Mouse (Mus musculus) lung, embryonic 14.5 days (tissue): ENCODE measurements around the gene Prkce. TPM values are rescaled to one million over a fixed set of nuclear protein-coding genes. Genes with fewer than 3 reads are reported as not detected.
A peak's percentile ranks its signal among the peaks of the same experiment; 100 is the strongest.

Source experiments
- ATAC-seq: fragments of 200-750 bp; cut with Nextera tagmentation; 2 replicates; pipeline ENCODE4 v1.8.0; 2017; ENCODE audit warnings: mild to moderate bottlenecking, moderate TSS enrichment, moderate library complexity; ENCODE audit not compliant: insufficient read depth
- DNase-seq: peaks from one replicate; pipeline ENCODE4 v3.0.0-alpha.2; 2015
- H3K27ac ChIP-seq: fragments of 300-500 bp; sonication (generic); 2 replicates; pipeline ENCODE4 v1.5.1; 2014; ENCODE audit warnings: low read depth, mild to moderate bottlenecking, moderate library complexity
- H3K27me3 ChIP-seq: fragments of 300-500 bp; sonication (generic); 2 replicates; pipeline ENCODE4 v1.6.1; 2014; ENCODE audit warnings: low read length, control low read depth; ENCODE audit not compliant: insufficient read depth
- H3K36me3 ChIP-seq: fragments of 300-500 bp; sonication (generic); 2 replicates; pipeline ENCODE4 v1.6.1; 2014; ENCODE audit warnings: control low read depth; ENCODE audit not compliant: insufficient read depth
- H3K4me1 ChIP-seq: fragments of 300-500 bp; sonication (generic); 2 replicates; pipeline ENCODE4 v1.6.1; 2014; ENCODE audit warnings: antibody characterized with exemption, control low read depth; ENCODE audit not compliant: insufficient read depth
- H3K4me2 ChIP-seq: fragments of 300-500 bp; sonication (generic); 2 replicates; pipeline ENCODE4 v1.6.1; 2014; ENCODE audit warnings: mild to moderate bottlenecking
- H3K4me3 ChIP-seq: fragments of 300-500 bp; sonication (generic); 2 replicates; pipeline ENCODE4 v1.5.1; 2014; ENCODE audit warnings: low read depth, low read length
- H3K9ac ChIP-seq: fragments of 300-500 bp; sonication (generic); 2 replicates; pipeline ENCODE4 v1.6.1; 2014
- H3K9me3 ChIP-seq: fragments of 300-500 bp; sonication (generic); 2 replicates; pipeline ENCODE4 v1.6.1; 2016; ENCODE audit warnings: low read depth, low read length, control low read depth
- CTCF ChIP-seq: IDR thresholded peaks from 2 replicates; pipeline ENCODE4 v1.5.1; 2016; ENCODE audit warnings: antibody characterized with exemption, low read depth
- WGBS: fragments of 180-500 bp; shearing (Covaris S2); extraction: QIAGEN DNeasy Blood & Tissue Kit; methylation state at CpG from one replicate; pipeline ENCODE4 v1.1.7; 2014; 5-methylcytosine and 5-hydroxymethylcytosine counted together
- polyA plus RNA-seq: library from polyadenylated mRNA; unstranded; fragments of >200 nt; fragmentation: Nextera tagmentation; extraction: Ambion mirVana; gene quantifications from 2 replicates; pipeline ENCODE4 v1.2.1, GENCODE M21; 2014

Prkce gene
- polyA plus RNA-seq, 1 experiment from 2014 or later = 10.1 TPM

- peaks cover 5% of the 10 kb centered on the region; the same call in 1 of the 2 replicates for H3K4me1 ChIP-seq
- H3K9ac ChIP-seq = no peak overlapping the region
- no peak overlapping the region for H3K27ac ChIP-seq
- no peak overlapping the region for H3K4me2 ChIP-seq
- H3K4me3 ChIP-seq = no peak overlapping the region
- H3K36me3 ChIP-seq = no peaks in the 10 kb centered on the region
- WGBS = 23% methylated on average over 8 of the region's 8 CpGs
- H3K27me3 ChIP-seq = no peaks in the 10 kb centered on the region
- peak; percentile 81 for DNase-seq
- no peak for TF ChIP-seq CTCF
- no peaks in the 10 kb centered on the region for H3K9me3 ChIP-seq
- ATAC-seq = 0 out of 2 replicates have a peak, but pooled peaks have one; percentile 44
Observed at GRCm38 (mm10) chr17:86261067-86261466, 93.5 kb downstream of the Prkce start.

- no peak for DNase-seq
Observed at GRCm38 (mm10) chr17:86263985-86264649, 96.5 kb downstream of the Prkce start.

GRCm38 (mm10) chr17:86266051-86266450, 98.5 kb downstream of the Prkce start:
- WGBS = 75% methylated on average over 6 of the region's 6 CpGs
- Histone ChIP-seq H3K27me3 (no peaks in the 10 kb centered on the region), H3K4me1 (0 out of 2 replicates have a peak, but pooled peaks cover 7% of the 10 kb centered on the region), H3K9ac (no peak overlapping the region), H3K4me2 (no peak overlapping the region), H3K9me3 (no peaks in the 10 kb centered on the region), H3K27ac (no peak overlapping the region), H3K4me3 (no peak overlapping the region), H3K36me3 (no peaks in the 10 kb centered on the region)
- no peak for TF ChIP-seq CTCF
- ATAC-seq (peak; percentile 46; the same call in 1 of the 2 replicates), DNase-seq (no peak)

More at GRCm38 (mm10) chr17:86263985-86264649, 96.5 kb downstream of the Prkce start:
- Histone ChIP-seq H3K4me1 (peaks cover 6% of the 10 kb centered on the region; the same call in 1 of the 2 replicates), H3K27ac (no peak overlapping the region), H3K4me2 (no peak overlapping the region), H3K9me3 (no peaks in the 10 kb centered on the region), H3K9ac (no peak overlapping the region), H3K4me3 (no peak overlapping the region), H3K27me3 (no peaks in the 10 kb centered on the region), H3K36me3 (no peaks in the 10 kb centered on the region)
- WGBS = 87% methylated on average over 11 of the region's 11 CpGs
- TF ChIP-seq CTCF = no peak
- ATAC-seq = no peak

DNA sequence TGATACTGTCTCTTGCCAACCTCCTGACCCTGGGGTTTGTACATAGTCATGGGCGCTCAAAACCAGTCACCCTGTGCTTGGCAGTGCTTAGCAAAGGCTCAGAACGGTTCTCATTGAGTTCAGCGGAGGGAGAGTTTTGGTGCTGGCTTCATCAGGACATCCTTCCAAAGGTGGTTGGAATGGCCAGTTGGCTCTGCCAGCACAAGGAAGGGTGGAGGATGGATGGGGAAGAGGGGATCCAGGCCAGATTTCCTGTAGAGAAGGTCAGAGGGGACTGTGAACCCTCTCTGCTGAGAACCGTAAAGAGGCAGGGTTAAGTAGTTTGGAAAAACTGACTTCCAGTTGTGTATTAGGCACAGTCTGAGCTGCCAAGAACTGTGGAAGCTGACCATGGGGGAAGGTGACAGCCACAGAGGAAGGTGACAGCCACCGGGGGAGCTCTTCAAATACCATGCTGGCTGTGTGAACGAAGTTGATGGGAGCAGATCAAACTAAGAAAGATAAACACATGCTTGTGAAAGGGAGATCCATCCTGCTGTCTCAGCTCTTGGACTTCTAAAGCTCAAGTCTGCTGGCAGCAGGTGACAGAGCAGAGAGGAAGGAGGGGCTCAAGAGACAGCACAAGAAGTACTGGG, 99.7 kb downstream of the Prkce start:
- H3K27ac ChIP-seq = no peak overlapping the region
- peaks cover 9% of the 10 kb centered on the region; the same call in 1 of the 2 replicates for H3K4me1 ChIP-seq
- H3K27me3 ChIP-seq = no peaks in the 10 kb centered on the region
- DNase-seq (no peak), ATAC-seq (no peak)
- H3K36me3 ChIP-seq = no peaks in the 10 kb centered on the region
- H3K9ac ChIP-seq = no peak overlapping the region
- WGBS = 48% methylated on average over 6 of the region's 6 CpGs
- no peaks in the 10 kb centered on the region for H3K9me3 ChIP-seq
- no peak overlapping the region for H3K4me2 ChIP-seq
- no peak for TF ChIP-seq CTCF
- no peak overlapping the region for H3K4me3 ChIP-seq

GRCm38 (mm10) chr17:86269639-86270038, 102.1 kb downstream of the Prkce start:
- H3K27me3 ChIP-seq = no peaks in the 10 kb centered on the region
- no peaks in the 10 kb centered on the region for H3K36me3 ChIP-seq
- no peaks in the 10 kb centered on the region for H3K9me3 ChIP-seq
- H3K4me3 ChIP-seq = no peak overlapping the region
- H3K27ac ChIP-seq = no peak overlapping the region
- 83% methylated on average over 8 of the region's 8 CpGs for WGBS
- peaks cover 9% of the 10 kb centered on the region; the same call in 1 of the 2 replicates for H3K4me1 ChIP-seq
- no peak overlapping the region for H3K4me2 ChIP-seq
- TF ChIP-seq CTCF = no peak
- ATAC-seq = no peak
- no peak for DNase-seq
- no peak overlapping the region for H3K9ac ChIP-seq

DNA sequence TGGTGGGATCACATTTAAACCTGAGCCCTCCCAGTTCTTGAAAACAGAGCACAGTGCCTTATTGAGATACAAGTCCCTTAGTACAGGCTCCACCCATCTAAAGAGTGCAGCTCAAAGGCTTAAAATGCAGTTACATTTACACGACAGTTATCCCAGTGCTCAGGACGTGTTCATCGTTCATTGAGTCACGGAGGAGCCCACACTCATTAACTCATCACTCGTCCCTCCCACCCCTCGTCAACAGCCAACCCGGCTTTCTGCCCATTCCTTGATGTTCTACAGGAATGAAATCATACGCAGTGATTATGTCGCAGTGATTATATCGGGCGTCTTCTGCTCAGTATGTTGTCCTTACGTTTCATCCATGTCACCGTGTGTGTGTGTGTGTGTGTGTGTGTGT, 102.9 kb downstream of the Prkce start:
- DNase-seq = no peak
- no peak for ATAC-seq
- no peak overlapping the region for H3K27ac ChIP-seq
- no peaks in the 10 kb centered on the region for H3K27me3 ChIP-seq
- H3K4me3 ChIP-seq = no peak overlapping the region
- H3K9ac ChIP-seq = no peak overlapping the region
- H3K4me2 ChIP-seq = no peak overlapping the region
- TF ChIP-seq CTCF = no peak
- H3K9me3 ChIP-seq = no peaks in the 10 kb centered on the region
- H3K4me1 ChIP-seq = peaks cover 9% of the 10 kb centered on the region; the same call in 1 of the 2 replicates
- WGBS = 78% methylated on average over 13 of the region's 13 CpGs
- H3K36me3 ChIP-seq = no peaks in the 10 kb centered on the region

- H3K27ac ChIP-seq = no peak overlapping the region
- H3K36me3 ChIP-seq = no peaks in the 10 kb centered on the region
- H3K27me3 ChIP-seq = no peaks in the 10 kb centered on the region
- H3K4me2 ChIP-seq = no peak overlapping the region
- ATAC-seq = peak; percentile 81
- peak; percentile 73 for DNase-seq
- no peak overlapping the region for H3K9ac ChIP-seq
- 10% methylated on average over 4 of the region's 4 CpGs for WGBS
- no peak overlapping the region for H3K4me3 ChIP-seq
- no peak for TF ChIP-seq CTCF
- H3K9me3 ChIP-seq = no peaks in the 10 kb centered on the region
- H3K4me1 ChIP-seq = peaks cover 9% of the 10 kb centered on the region; the same call in 1 of the 2 replicates
Observed at GRCm38 (mm10) chr17:86271277-86271676, 103.7 kb downstream of the Prkce start.
